Mouse (Mus musculus) kidney, adult 2 months (tissue): Measurements from ENCODE around the gene Trappc10. TPM values are rescaled to one million over a fixed set of nuclear protein-coding genes. Genes with fewer than 3 reads are reported as not detected.

Experiments
- DNase-seq: peaks from one replicate; pipeline ENCODE4 v3.0.0; 2021
- H3K27ac ChIP-seq: fragments of 200-500 bp; 2 replicates; pipeline ENCODE4 v1.5.1; 2012; ENCODE audit warnings: low read depth, low read length, control low read depth, inconsistent platforms; ENCODE audit not compliant: insufficient read depth
- H3K27me3 ChIP-seq: fragments of 200-500 bp; replicated peaks from 2 replicates; pipeline ENCODE4 v1.6.1; 2012; ENCODE audit warnings: mild to moderate bottlenecking, moderate library complexity, low read length, inconsistent platforms; ENCODE audit not compliant: control insufficient read depth, insufficient read depth
- H3K36me3 ChIP-seq: fragments of 200-500 bp; 2 replicates; pipeline ENCODE4 v1.6.1; 2012; ENCODE audit warnings: mild to moderate bottlenecking, moderate library complexity, low read length, inconsistent platforms; ENCODE audit not compliant: control insufficient read depth, insufficient read depth
- H3K4me1 ChIP-seq: fragments of 200-500 bp; 2 replicates; pipeline ENCODE4 v1.6.1; 2011; ENCODE audit warnings: low read length; ENCODE audit not compliant: control insufficient read depth, insufficient read depth
- H3K4me3 ChIP-seq: fragments of 200-500 bp; 2 replicates; pipeline ENCODE4 v1.5.1; 2011; ENCODE audit warnings: mild to moderate bottlenecking, low read depth, low read length, control low read depth; ENCODE audit not compliant: insufficient read depth
- CTCF ChIP-seq: fragments of 200-500 bp; conservative IDR thresholded peaks from 2 replicates; pipeline ENCODE4 v1.5.1; 2011; ENCODE audit warnings: low read depth, mild to moderate bottlenecking, control low read depth, low read length, moderate library complexity, mixed read lengths; ENCODE audit not compliant: insufficient read depth, insufficient read length
- POLR2A ChIP-seq: fragments of 200-500 bp; IDR thresholded peaks from one replicate; pipeline ENCODE4 v1.6.1; 2011; ENCODE audit warnings: low read depth, low read length, control low read depth
- WGBS: fragments of 180-500 bp; shearing (Covaris S2); methylation state at CpG from one replicate; pipeline ENCODE4 v1.1.7; 2018; 5-methylcytosine and 5-hydroxymethylcytosine counted together
- polyA plus RNA-seq: library from polyadenylated mRNA; depleted of rRNA; stranded (reverse); fragments of >200 nt; gene quantifications from 2 replicates; pipeline ENCODE4 v1.2.3, GENCODE M21; 2012; rRNA removed

Trappc10 gene
- polyA plus RNA-seq, 1 experiment, result 45.0 TPM

DNA sequence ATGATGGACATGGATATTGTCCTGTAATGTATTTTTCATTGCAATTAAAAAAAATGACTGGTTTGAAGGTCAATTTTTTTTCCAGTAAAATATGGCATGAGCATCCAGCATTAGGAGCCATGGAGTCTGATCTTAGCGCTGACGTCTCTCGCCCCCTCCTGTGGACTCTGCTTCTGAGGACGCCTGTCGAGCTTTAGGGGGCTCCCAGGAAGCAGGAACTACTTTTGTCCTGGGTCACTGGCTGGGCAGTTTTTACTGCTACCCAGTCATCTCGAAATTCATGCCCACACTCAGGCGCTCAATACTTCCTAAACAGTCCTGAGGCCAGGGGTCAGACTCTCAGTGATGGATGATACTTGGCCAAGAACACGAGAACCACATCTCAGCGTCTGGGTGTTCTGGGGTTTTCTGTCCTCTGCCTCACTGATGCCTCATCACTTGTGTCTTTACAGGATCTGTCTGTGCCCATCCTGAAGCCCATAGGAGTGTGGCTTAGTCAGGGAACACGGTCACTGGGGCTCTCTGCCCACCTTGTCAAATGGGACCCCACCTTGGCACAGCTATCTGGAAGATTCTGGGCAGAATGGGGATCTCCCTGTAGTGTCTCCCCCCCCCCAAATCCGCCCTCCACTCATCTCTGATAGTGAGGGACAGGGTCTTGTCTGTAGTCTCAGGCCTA, 104.7 kb downstream of the Trappc10 start:
- Histone ChIP-seq H3K27ac (peak overlapping the region; percentile 1), H3K4me3 (no peak overlapping the region), H3K36me3 (no peaks in the 10 kb centered on the region), H3K4me1 (peaks cover 16% of the 10 kb centered on the region), H3K27me3 (no peaks in the 10 kb centered on the region)
- no peak for TF ChIP-seq POLR2A
- no peak for TF ChIP-seq CTCF
- WGBS, result 54% methylated on average over 11 of the region's 11 CpGs
- no peak for DNase-seq

GRCm38 (mm10) chr10:78138812-78139523, 105.5 kb downstream of the Trappc10 start:
- H3K4me1 ChIP-seq, result peaks cover 12% of the 10 kb centered on the region
- 31% methylated on average over 14 of the region's 14 CpGs for WGBS
- H3K27ac ChIP-seq, result peak overlapping the region; percentile 83
- H3K36me3 ChIP-seq, result no peaks in the 10 kb centered on the region
- H3K4me3 ChIP-seq, result no peak overlapping the region
- DNase-seq, result peak; percentile 83
- TF ChIP-seq POLR2A (no peak), CTCF (no peak)
- no peaks in the 10 kb centered on the region for H3K27me3 ChIP-seq

GRCm38 (mm10) chr10:78137191-78137590, 107.2 kb downstream of the Trappc10 start:
- DNase-seq, result no peak
- Histone ChIP-seq H3K36me3 (no peaks in the 10 kb centered on the region), H3K4me1 (peaks cover 9% of the 10 kb centered on the region; the same call in 1 of the 2 replicates), H3K27me3 (no peaks in the 10 kb centered on the region), H3K27ac (no peak overlapping the region), H3K4me3 (no peak overlapping the region)
- WGBS, result 87% methylated on average over 3 of the region's 3 CpGs
- TF ChIP-seq POLR2A, result no peak
- TF ChIP-seq CTCF, result no peak

Other genes with a start within 250 kb of the Trappc10 start
- gene Pfkl, start 234.6 kb downstream of the Trappc10 start, polyA plus RNA-seq, result 100 and 107 TPM in 2 replicates
- 0.34 and 1.1 TPM in 2 replicates for gene Dnmt3l, start 202.7 kb downstream of the Trappc10 start, polyA plus RNA-seq
- gene Aire, start 201.0 kb downstream of the Trappc10 start, polyA plus RNA-seq, result 0.23 and 0.41 TPM in 2 replicates
- 13.3 and 19.0 TPM in 2 replicates for gene Icosl, start 175.3 kb downstream of the Trappc10 start, polyA plus RNA-seq
- gene D10Jhu81e, start 74.9 kb downstream of the Trappc10 start, polyA plus RNA-seq, result 283 and 352 TPM in 2 replicates
- gene Pwp2, start 59.5 kb downstream of the Trappc10 start, polyA plus RNA-seq, result 7.9 and 8.2 TPM in 2 replicates
- 460 and 530 TPM in 2 replicates for gene Agpat3, start 107.8 kb upstream of the Trappc10 start, polyA plus RNA-seq
- gene Rrp1, start 168.4 kb upstream of the Trappc10 start, polyA plus RNA-seq, result 58.2 and 80.3 TPM in 2 replicates
- gene Cstb, start 181.0 kb upstream of the Trappc10 start, polyA plus RNA-seq, result 101 and 115 TPM in 2 replicates
- 107 TPM in 2 replicates for gene Pdxk, start 220.3 kb upstream of the Trappc10 start, polyA plus RNA-seq